Mouse (Mus musculus) G1E (cell line): ENCODE data around the gene Rbm38.

Source experiments
- CTCF ChIP-seq: IDR thresholded peaks from 2 replicates; pipeline ENCODE4 v1.5.1; 2012; ENCODE audit warnings: low read depth, low read length, inconsistent platforms, mixed read lengths
- GATA1 ChIP-seq: IDR thresholded peaks from 2 replicates; pipeline ENCODE4 v1.6.1; 2012; ENCODE audit warnings: borderline replicate concordance, low read length, inconsistent platforms, mixed read lengths
- TAL1 ChIP-seq: conservative IDR thresholded peaks from 2 replicates; pipeline ENCODE4 v1.6.1; 2012; ENCODE audit warnings: low read depth, low read length, inconsistent platforms, mixed read lengths

GRCm38 (mm10) chr2:173039041-173039440 lies 18.7 kb downstream of the Rbm38 start:
- TF ChIP-seq GATA1 (no peak), CTCF (no peak), TAL1 (no peak)
